Mouse (Mus musculus) mature B cell (primary cell): ENCODE results near the gene Gck.
"Not testable (repeated sequence)": the region's sequence is repeated elsewhere in the genome, so short reads cannot be mapped to it uniquely, and the experiment has no call there.

ENCODE experiments used
- in situ Hi-C: fragments of 300-500 bp; cut with MboI; formaldehyde crosslinking; loops from 2 replicates; pipeline ENCODE4 v1.14.3; 2019

Gene Gck

GRCm38 (mm10) chr11:5913256-5913655 is 36.6 kb downstream of the Gck start:
- in situ Hi-C loops, result no loop called here

DNA sequence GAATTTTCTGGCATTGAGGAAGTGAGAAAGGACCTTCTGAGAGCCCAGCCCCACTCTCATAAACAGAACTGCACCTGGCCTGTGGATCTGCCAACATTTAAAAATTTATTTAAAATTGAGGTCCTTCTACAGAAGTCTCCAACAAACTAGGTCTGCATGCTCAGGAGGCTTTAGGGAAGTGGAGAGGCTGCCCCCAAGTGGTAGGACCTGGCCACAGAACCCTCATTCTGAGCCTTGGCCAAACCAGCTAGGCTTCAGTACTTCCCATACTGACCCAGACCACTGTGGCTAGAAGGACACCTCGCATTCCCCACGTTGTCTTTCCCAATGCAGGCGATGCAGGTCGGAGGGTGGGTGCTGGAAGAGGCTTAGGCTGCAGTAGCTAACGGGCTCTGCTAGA is 37.2 kb downstream of the Gck start:
- in situ Hi-C loops, result no loop called here

DNA sequence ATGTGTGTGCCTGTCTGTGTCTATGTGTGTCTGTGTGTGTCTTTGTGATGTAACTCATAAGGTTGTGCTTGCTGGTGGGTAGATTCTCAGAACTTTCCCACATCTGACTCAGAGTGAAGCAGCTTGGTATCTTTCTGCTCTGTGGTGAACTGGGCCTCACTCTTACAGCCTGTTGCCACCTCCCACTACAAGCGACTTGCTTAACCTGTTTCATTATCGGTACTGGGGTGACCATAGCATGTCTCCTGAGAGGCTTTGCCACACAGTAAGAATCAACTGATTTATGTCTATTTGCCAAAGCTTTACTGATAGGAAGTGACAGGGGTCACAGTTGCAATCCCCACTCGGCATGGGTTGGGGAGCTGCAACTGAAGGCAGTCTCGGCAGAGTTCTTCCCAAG is 41.2 kb downstream of the Gck start:
- in situ Hi-C loops, result no loop called here

DNA sequence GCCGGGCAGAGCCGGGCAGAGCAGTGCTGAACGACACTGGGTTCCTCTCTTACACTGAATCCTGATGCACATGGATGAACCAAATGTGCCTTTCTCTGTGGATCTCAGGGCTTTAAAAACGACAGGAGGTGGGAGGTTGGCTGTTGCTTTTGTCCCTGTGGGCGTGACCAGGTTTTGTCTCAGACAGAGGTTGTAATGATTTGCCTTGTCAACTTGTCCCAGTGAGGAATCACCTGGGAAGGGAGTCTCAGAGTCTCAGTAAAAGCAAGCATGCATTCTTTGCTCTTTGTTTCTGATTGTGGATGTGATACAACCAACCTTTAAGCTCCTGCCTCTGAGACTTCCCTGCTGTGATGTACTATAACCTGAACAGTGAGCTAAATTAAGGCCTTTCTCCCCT is 42.8 kb downstream of the Gck start:
- in situ Hi-C loops, result no loop called here

- in situ Hi-C loops, result no loop called here
Observed at GRCm38 (mm10) chr11:5905778-5906518, 43.9 kb downstream of the Gck start.

DNA sequence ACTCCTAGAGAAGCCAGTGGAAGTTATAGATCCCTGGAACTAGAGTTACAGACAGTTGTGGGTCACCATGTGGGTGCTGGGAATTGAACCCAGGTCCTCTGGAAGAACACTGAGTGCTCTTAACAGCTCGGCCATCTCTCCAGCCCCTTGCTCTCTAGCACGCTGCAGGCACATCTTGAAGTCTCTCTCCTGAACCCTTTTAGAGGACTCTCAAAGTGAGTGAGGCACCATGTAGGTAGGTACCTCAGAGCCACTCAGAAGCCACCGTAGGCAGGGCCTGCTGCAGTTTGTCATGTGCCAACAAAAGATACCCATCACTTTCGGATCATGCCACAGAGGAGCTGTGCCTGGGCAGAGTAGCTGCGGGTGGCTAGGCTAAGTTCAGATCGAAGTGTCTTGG is 45.0 kb downstream of the Gck start:
- in situ Hi-C loops, result no loop called here

DNA sequence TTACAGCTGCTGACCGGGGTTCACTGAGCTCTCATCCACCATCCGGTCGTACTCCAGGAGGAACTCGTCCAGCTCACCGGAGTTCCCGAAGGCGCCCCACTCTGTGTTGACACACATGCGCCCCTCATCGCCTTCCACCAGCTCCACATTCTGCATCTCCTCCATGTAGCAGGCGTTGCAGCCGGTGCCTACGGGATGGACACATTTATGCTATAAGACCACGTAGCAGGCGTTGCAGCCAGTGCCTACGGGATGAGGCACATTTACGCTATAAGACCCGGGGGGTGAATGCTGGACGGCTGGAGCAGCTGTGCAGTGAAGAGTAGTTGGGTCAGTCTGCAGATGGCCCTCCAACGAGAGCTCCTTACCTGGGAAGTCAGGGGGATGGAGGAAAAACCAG is 45.5 kb downstream of the Gck start:
- in situ Hi-C loops, result no loop called here

- in situ Hi-C loops, result no loop called here
Observed at GRCm38 (mm10) chr11:5903844-5904243, 46.0 kb downstream of the Gck start.

GRCm38 (mm10) chr11:5902390-5902789 is 47.5 kb downstream of the Gck start:
- in situ Hi-C loops, result no loop called here

- in situ Hi-C loops, result no loop called here
Observed at GRCm38 (mm10) chr11:5901950-5902349, 47.9 kb downstream of the Gck start.

DNA sequence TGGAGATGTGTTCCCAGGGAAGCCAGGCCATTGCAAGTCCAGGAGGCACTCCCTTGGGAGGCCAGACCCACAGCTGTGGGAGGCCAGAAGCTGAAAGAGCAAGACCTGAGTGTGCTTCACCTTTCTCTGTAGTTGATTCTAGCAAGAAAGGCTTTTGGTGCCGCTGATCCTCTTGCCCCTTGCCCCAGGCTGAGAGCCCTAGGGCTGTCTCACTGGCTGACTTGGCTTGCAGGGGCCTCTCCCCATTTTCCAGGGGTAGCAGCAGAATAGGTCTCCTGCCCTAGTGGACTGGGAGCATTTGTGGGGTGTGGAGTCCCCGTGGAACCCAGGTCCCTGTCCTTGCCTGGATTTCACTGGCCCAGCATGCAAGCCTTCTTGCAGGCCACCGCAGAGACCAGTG is 48.6 kb downstream of the Gck start:
- in situ Hi-C loops, result no loop called here

DNA sequence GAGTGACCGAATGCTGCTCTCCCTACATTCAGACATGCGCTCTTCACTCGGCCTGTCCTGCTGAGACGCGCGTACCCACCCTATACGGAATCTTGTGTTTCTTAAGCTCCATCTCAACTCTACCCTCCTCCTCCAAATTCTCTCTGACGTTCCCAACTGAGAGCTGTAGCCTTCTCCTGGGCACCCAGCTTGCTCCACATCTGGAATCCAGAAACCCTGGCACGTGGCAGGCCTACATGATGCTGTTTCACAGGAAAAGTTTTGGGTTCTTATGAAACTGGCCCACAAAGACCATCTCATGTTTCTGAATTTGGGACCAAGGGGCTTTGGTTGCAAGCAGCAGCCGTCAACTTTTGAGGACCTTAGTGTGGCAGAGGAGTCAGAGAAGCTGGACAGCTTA is 50.6 kb downstream of the Gck start:
- in situ Hi-C loops, result no loop called here

GRCm38 (mm10) chr11:5898531-5898930 is 51.4 kb downstream of the Gck start, which contains the start of gene Myl7:
TSS of gene Myl7 (minus strand) at chr11:5898782.
- in situ Hi-C loops, result no loop called here

GRCm38 (mm10) chr11:5897839-5898238 is 52.0 kb downstream of the Gck start:
- in situ Hi-C loops, result no loop called here

- in situ Hi-C loops, result no loop called here
Observed at GRCm38 (mm10) chr11:5897230-5897629, 52.7 kb downstream of the Gck start.

DNA sequence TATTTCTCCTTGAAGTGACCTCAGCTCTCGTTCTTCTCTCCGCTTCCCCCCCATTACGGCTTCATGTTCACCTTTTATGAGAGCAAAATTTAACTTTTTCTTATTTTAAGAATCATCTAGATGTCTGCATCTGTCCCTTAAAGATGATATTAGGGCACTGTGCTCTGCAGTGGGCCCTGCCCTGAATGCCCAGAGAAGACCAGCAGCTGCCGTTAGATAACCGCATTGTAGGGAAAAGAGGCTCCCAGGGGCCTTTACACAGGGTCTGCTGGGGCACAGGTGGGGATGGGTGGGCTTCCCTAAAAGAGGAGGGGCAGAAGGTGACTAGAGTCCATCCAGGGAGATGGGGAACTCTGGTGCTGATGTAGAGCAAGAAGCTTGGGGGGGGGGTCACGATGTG is 56.1 kb downstream of the Gck start:
- in situ Hi-C loops, result no loop called here

DNA sequence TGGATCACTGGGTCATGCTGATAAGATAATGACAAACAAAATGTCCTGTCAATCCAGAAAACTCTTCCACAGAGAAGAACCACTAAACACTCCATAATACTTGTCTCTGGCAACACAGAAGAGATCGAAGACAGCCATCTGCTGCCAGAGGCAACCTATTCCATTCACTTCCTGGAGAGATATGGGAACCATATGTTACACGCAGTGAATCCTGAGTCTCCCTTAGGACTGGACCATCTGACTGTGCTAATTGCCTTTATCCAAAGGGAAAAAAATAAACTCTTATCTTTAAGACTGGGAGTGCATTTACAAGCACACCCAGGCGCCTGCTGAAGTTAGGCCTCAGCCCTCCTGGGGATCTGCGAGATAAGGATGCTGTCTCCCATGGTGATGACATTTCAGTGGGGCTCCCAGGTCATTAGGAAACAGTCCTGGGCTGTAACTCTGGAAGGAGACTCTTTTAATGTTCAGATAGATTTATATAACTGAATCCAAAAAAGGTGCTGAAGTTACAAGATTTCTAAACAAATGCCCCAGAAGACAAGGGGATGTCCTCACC is 57.0 kb downstream of the Gck start:
- in situ Hi-C loops, result no loop called here

DNA sequence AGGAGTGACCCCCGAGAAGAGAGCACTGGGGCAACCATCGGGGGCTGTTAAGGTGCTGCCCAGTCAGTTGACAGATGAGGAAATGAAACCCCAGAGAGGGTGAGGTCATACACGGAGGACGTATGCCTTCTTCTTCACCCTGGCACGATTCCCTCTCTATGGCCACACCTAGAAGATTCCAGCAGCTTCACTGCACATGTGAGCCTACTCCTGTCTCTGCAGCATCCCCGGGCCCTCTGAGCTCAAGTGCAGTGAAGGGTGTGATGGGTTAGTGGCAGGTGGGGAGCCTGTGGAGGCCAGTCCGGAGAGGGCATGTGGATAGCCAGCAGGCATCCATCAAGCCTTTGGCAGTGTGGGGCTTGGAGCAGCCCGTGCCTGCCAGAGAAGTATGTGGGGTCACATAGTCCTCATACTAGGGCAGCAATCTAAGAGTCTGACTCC is 57.7 kb downstream of the Gck start:
- in situ Hi-C loops, result no loop called here

DNA sequence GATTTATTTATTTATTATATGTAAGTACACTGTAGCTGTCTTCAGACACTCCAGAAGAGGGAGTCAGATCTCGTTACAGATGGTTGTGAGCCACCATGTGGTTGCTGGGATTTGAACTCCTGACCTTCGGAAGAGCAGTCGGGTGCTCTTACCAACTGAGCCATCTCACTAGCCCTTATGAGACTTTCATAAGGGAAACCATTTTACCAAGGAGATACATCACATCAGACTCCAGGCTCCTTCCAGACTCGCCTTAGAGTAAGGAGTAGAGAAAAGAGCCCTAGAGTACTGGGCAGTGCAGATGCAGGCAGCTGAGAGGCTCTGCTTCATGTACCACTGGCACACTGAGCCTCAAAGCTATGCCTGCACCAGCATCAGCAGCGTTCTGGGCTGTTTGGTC is 61.3 kb downstream of the Gck start:
- in situ Hi-C loops, result not testable (repeated sequence)

GRCm38 (mm10) chr11:5887250-5887649 is 62.6 kb downstream of the Gck start:
- in situ Hi-C loops, result no loop called here

DNA sequence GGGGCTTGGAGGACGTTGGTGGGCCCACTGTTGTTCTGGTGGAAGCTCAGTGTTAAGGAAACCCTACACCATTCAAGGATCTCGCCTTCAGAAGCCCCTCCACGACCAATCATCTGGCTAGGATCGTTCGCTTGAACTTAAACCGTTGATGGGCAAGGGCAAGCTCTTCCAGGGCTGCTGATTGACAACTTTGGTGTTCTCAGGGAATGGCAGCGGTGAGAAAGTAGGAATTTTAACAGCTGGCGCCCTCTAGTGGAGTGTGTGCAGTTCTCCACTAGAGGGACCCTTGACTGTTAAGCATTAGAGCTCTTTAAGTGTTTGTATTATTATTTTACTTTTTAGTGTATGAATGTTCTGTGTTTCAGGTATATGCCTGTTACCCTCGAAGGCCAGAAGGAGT is 63.7 kb downstream of the Gck start:
- in situ Hi-C loops, result no loop called here

DNA sequence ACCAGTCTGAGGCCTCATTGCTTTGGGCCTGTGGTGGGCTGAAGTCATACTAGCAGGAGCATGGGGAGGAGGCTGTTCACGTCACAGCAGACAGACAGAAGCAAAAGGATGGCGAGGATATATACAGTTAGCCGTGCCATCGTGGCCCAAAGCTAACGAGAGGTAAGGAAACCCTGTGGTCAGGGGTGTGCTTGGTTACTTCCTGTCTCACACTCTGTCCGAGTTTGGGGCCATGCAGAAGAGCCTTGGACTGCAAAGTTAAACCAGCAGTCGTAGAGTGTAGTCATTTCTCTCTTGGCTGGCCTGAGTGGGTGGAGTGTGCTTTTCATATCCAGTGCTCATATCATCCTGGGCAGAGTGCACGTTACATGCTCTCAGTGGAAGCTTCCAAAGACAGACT is 67.4 kb downstream of the Gck start:
- in situ Hi-C loops, result no loop called here

DNA sequence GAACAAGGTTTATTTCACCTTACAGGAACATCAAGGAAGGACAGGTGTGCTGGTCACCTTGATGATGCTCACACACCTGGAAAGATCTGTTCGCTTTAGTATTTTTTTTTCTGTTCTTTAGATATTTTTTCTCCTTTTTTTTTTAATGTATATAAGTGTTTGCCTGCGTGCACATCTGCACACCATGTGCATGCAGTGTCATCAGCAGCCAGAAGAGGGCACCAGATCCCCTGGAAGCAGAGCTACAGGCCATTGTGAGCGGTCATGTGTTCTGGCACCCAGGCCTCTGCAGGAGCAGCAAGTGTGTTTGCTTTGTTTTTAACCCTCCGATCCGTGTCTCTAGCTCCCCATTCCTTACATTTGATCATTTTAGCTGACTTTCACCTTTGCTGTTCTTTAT is 70.0 kb downstream of the Gck start:
- in situ Hi-C loops, result no loop called here

- in situ Hi-C loops, result no loop called here
Observed at GRCm38 (mm10) chr11:5878661-5879060, 71.2 kb downstream of the Gck start.
